Mouse (Mus musculus) bone marrow, adult 2 months (tissue): Measurements from ENCODE around the gene Glt1d1. TPM values are rescaled to one million over a fixed set of nuclear protein-coding genes. Genes with fewer than 3 reads are reported as not detected.

Source experiments
- H3K27ac ChIP-seq: fragments of 200-500 bp; 2 replicates; pipeline ENCODE4 v1.5.1; 2012; ENCODE audit warnings: low read depth, mild to moderate bottlenecking, control low read depth, inconsistent platforms, low read length; ENCODE audit not compliant: control insufficient read depth, poor library complexity, insufficient read depth
- H3K4me1 ChIP-seq: fragments of 200-500 bp; 2 replicates; pipeline ENCODE4 v1.6.1; 2011; ENCODE audit warnings: low read length; ENCODE audit not compliant: control insufficient read depth, insufficient read depth
- H3K4me3 ChIP-seq: fragments of 200-500 bp; replicated peaks from 2 replicates; pipeline ENCODE3; 2011; ENCODE audit warnings: mild to moderate bottlenecking, low read depth, low read length, control low read depth; ENCODE audit not compliant: control insufficient read depth
- CTCF ChIP-seq: fragments of 200-500 bp; IDR thresholded peaks from 2 replicates; pipeline ENCODE4 v1.5.1; 2011; ENCODE audit warnings: low read length, control low read depth; ENCODE audit not compliant: control insufficient read depth, insufficient read depth
- POLR2A ChIP-seq: fragments of 200-500 bp; IDR thresholded peaks from 2 replicates; pipeline ENCODE4 v1.6.1; 2011; ENCODE audit warnings: low read depth, mild to moderate bottlenecking, control low read depth, low read length, borderline replicate concordance; ENCODE audit not compliant: control insufficient read depth
- WGBS: fragments of 180-500 bp; shearing (Covaris S2); methylation state at CpG from one replicate; pipeline ENCODE4 v1.1.7; 2018; 5-methylcytosine and 5-hydroxymethylcytosine counted together
- polyA plus RNA-seq: library from polyadenylated mRNA; stranded (reverse); fragments of >200 nt; gene quantifications from 2 replicates; pipeline ENCODE4 v1.2.4, GENCODE M21; 2011; ENCODE audit warnings: low replicate concordance; ENCODE audit not compliant: missing spikeins, insufficient read depth, insufficient read length

The Glt1d1 gene
- polyA plus RNA-seq, 1 experiment: 4.8 TPM

- TF ChIP-seq POLR2A (no peak), CTCF (no peak)
- Histone ChIP-seq H3K27ac (no peak overlapping the region), H3K4me1 (no peaks in the 10 kb centered on the region), H3K4me3 (no peak overlapping the region)
- 63% methylated on average over 4 of the region's 4 CpGs for WGBS
Observed at GRCm38 (mm10) chr5:127695898-127696297, 63.8 kb downstream of the Glt1d1 start.

DNA sequence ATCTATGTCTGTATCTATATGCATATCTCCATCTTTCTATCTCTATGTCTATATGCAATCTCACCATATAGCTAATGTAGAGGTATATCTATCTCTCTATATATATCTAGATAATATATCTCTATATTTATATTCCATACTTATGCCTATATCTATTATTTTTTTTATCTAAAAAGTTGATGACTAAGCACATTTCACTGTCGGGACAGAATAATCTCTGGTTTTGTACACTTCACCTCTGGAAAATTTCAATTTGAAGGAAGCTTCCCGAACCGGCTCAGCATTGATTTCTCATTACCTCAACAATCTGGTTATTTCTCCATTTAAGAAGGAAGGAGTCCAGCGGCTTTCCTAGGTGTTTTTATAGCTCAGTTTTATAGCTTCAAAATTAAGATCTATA lies 64.5 kb downstream of the Glt1d1 start:
- no peak overlapping the region for H3K27ac ChIP-seq
- 82% methylated on average over 4 of the region's 4 CpGs for WGBS
- H3K4me3 ChIP-seq: no peak overlapping the region
- H3K4me1 ChIP-seq: no peaks in the 10 kb centered on the region
- TF ChIP-seq CTCF (no peak), POLR2A (no peak)

DNA sequence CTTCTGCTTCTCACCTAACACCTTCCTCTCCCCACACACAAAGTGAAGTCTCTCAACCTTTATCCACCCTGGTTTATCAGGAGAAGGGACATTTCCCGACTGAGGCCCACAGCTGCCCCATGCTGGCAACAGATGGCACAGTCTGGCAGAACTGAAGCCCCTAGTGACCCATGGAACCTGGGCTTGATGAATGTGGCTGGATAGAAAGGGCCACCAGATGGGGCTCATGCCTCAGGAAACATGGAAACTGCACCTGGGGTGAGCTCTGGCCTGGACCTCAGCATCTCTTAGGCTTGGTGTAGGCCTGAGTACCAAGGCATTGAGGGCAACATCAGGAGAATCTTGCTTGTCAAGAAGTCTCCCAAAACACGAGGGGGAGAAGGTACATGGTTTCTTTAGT lies 66.5 kb downstream of the Glt1d1 start:
- H3K4me1 ChIP-seq: no peaks in the 10 kb centered on the region
- H3K4me3 ChIP-seq: no peak overlapping the region
- TF ChIP-seq POLR2A: no peak
- no peak for TF ChIP-seq CTCF
- H3K27ac ChIP-seq: no peak overlapping the region
- WGBS: 63% methylated on average over 2 of the region's 2 CpGs

DNA sequence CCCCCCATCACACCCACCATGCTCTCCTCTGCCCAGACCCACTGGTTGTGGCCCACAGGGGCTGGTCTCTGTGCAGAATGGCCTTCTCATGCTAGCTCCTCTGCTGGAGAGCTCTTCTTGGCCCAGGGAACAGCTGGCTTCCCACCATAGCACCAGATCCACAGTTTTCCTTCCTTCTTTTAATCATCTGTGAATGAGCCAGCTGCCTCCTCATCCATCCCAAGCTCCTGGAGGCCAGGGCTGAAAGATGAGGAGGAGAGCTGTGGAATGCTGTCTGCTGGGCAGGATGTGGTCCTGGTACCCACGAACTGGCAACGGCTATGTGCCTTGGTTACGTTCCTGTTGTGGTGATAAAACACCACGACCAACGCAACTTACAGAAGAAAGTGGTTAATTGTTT lies 67.6 kb downstream of the Glt1d1 start:
- H3K4me1 ChIP-seq: no peaks in the 10 kb centered on the region
- no peak for TF ChIP-seq POLR2A
- no peak for TF ChIP-seq CTCF
- WGBS: 44% methylated on average over 5 of the region's 5 CpGs
- no peak overlapping the region for H3K27ac ChIP-seq
- H3K4me3 ChIP-seq: no peak overlapping the region

GRCm38 (mm10) chr5:127700156-127700555 lies 68.1 kb downstream of the Glt1d1 start:
- TF ChIP-seq CTCF (no peak), POLR2A (no peak)
- Histone ChIP-seq H3K27ac (no peak overlapping the region), H3K4me3 (no peak overlapping the region), H3K4me1 (no peaks in the 10 kb centered on the region)
- WGBS: 68% methylated on average over 6 of the region's 6 CpGs

GRCm38 (mm10) chr5:127703609-127704180 lies 71.6 kb downstream of the Glt1d1 start:
- no peak overlapping the region for H3K4me3 ChIP-seq
- 76% methylated on average over 9 of the region's 9 CpGs for WGBS
- H3K27ac ChIP-seq: no peak overlapping the region
- H3K4me1 ChIP-seq: no peaks in the 10 kb centered on the region
- no peak for TF ChIP-seq POLR2A
- TF ChIP-seq CTCF: no peak

- no peaks in the 10 kb centered on the region for H3K4me1 ChIP-seq
- WGBS: 85% methylated on average over 9 of the region's 9 CpGs
- TF ChIP-seq POLR2A (no peak), CTCF (no peak)
- no peak overlapping the region for H3K4me3 ChIP-seq
- no peak overlapping the region for H3K27ac ChIP-seq
Observed at GRCm38 (mm10) chr5:127705225-127705624, 73.2 kb downstream of the Glt1d1 start.

GRCm38 (mm10) chr5:127705976-127706375 lies 73.9 kb downstream of the Glt1d1 start:
- H3K4me3 ChIP-seq: no peak overlapping the region
- no peak overlapping the region for H3K27ac ChIP-seq
- TF ChIP-seq CTCF (no peak), POLR2A (no peak)
- no peaks in the 10 kb centered on the region for H3K4me1 ChIP-seq
- WGBS: 81% methylated on average over 8 of the region's 8 CpGs

GRCm38 (mm10) chr5:127708143-127708542 lies 76.1 kb downstream of the Glt1d1 start:
- 76% methylated on average over 9 of the region's 9 CpGs for WGBS
- H3K27ac ChIP-seq: no peak overlapping the region
- no peak overlapping the region for H3K4me3 ChIP-seq
- H3K4me1 ChIP-seq: no peaks in the 10 kb centered on the region
- TF ChIP-seq POLR2A: no peak
- TF ChIP-seq CTCF: no peak
